Mouse (Mus musculus): ENCODE measurements around the gene Padi1.

- TF ChIP-seq FLI1 (IDR thresholded peaks at IDR 0.05; ENCODE audit: low read length) (no peak), GATA1 (IDR thresholded peaks at IDR 0.05; ENCODE audit: borderline replicate concordance, low read length) (no peak)
Observed at GRCm38 (mm10) chr4:140780507-140780906, 65.1 kb downstream of the Padi1 start.
